ENCODE assay signal across 8 mouse cellular contexts in the genomic region with DNA sequence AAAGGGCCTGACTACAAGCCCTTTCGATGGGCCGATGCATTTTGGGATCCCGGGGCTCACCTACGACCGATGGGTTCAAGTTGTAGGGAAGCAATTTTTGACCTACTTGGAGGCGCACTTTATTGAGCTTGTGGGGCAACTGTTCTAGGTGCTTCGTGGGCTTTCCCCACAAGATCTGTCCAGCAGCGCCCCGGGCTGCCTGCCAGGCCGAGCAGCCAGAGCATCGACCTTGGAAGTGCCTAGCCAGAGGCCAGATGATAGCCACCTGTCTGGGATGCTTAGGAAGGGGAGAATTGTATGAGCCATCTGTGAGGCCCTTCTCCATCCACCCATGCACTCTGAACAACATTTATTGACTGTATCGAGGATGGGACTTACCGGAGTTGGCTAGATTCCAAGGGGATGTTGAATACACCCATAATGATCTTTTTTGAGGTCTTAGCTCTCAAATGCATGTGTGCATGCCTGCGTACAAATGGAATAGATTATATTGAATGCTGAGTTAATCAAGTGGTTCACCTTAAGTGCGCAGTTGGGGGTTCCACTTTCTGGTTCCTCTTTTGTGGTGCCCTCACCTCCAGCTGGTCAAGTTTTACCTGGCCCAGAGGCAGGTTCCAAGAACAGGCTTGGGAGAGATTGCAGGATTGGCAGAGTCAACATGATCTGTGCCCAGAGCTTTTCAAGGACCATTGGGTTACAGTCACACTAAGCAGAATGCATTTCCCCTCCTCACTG. TPM values are rescaled to one million over a fixed set of nuclear protein-coding genes. Genes with fewer than 3 reads are reported as not detected.
DNase-seq lines count a peak whose midpoint lies in the region; ATAC-seq and TF ChIP-seq lines count a peak whose summit lies in the region.

No protein-coding gene starts in this region.

- peak overlapping the region; percentile 70 to 82 for H3K4me3 ChIP-seq in ES-E14 (ENCODE audit: insufficient read depth in 1 of 2, low read depth in 1 of 2, low read length in 2 of 2, poor library complexity in 1 of 2, severe bottlenecking in 1 of 2)
- peak overlapping the region; percentile 77 for H3K4me3 ChIP-seq in embryonic facial prominence, embryonic 10.5 days
- peak overlapping the region; percentile 78 for H3K4me3 ChIP-seq in heart, postnatal 0 days (ENCODE audit: low read depth, low read length)
- peak overlapping the region; percentile 70 for H3K4me3 ChIP-seq in midbrain, embryonic 16.5 days (ENCODE audit: low read depth, low read length)

- TF ChIP-seq EP300 in heart, postnatal 0 days (IDR thresholded peaks at IDR 0.05; ENCODE audit: low read depth) = no peak

- peaks cover 19 to 32% of the 10 kb centered on the region in 2 experiments for H3K4me1 ChIP-seq in ES-E14 (ENCODE audit: control insufficient read depth in 2 of 2, insufficient read depth in 2 of 2, low read length in 2 of 2, poor library complexity in 1 of 2)
- peaks cover 63% of the 10 kb centered on the region for H3K4me1 ChIP-seq in embryonic facial prominence, embryonic 10.5 days
- H3K4me1 ChIP-seq in heart, postnatal 0 days (ENCODE audit: control insufficient read depth, insufficient read depth) = peaks cover 34% of the 10 kb centered on the region
- H3K4me1 ChIP-seq in midbrain, embryonic 16.5 days (ENCODE audit: control insufficient read depth, insufficient read depth, low read length) = peaks cover 36% of the 10 kb centered on the region

- in situ Hi-C loops in ES-E14 (cut with MboI; ENCODE audit: low sequenced_read_pairs in 2 of 2, unreplicated experiment in 2 of 2) = no loop called here

- 22% methylated on average over 15 of the region's 15 CpGs for WGBS in embryonic facial prominence, embryonic 10.5 days
- 18% methylated on average over 15 of the region's 15 CpGs for WGBS in heart, postnatal 0 days
- 14% methylated on average over 15 of the region's 15 CpGs for WGBS in midbrain, embryonic 16.5 days

- no peak overlapping the region for H3K27ac ChIP-seq in ES-E14 (ENCODE audit: insufficient read depth, low read depth, low read length, poor library complexity, severe bottlenecking)
- peak overlapping the region; percentile 86 for H3K27ac ChIP-seq in embryonic facial prominence, embryonic 10.5 days (replicated peaks)
- H3K27ac ChIP-seq in heart, postnatal 0 days (ENCODE audit: low read depth) = peak overlapping the region; percentile 69
- H3K27ac ChIP-seq in midbrain, embryonic 16.5 days (ENCODE audit: low read length) = peak overlapping the region; percentile 83

- H3K27me3 ChIP-seq in embryonic facial prominence, embryonic 10.5 days (replicated peaks; ENCODE audit: low read depth, poor library complexity, severe bottlenecking) = no peaks in the 10 kb centered on the region
- H3K27me3 ChIP-seq in heart, postnatal 0 days (ENCODE audit: control insufficient read depth, insufficient read depth, low read length) = no peaks in the 10 kb centered on the region
- no peaks in the 10 kb centered on the region for H3K27me3 ChIP-seq in midbrain, embryonic 16.5 days (ENCODE audit: control insufficient read depth, insufficient read depth, low read depth, low read length)

- TF ChIP-seq CTCF in heart, postnatal 0 days (IDR thresholded peaks at IDR 0.05; ENCODE audit: low read depth) = no peak

- H3K36me3 ChIP-seq in ES-E14 (ENCODE audit: control insufficient read depth, insufficient read depth, low read length, poor library complexity, severe bottlenecking) = no peaks in the 10 kb centered on the region
- peaks cover 5% of the 10 kb centered on the region for H3K36me3 ChIP-seq in embryonic facial prominence, embryonic 10.5 days (replicated peaks)
- no peaks in the 10 kb centered on the region for H3K36me3 ChIP-seq in heart, postnatal 0 days (replicated peaks; ENCODE audit: control insufficient read depth, insufficient read depth, low read length)
- no peaks in the 10 kb centered on the region for H3K36me3 ChIP-seq in midbrain, embryonic 16.5 days (ENCODE audit: control insufficient read depth, insufficient read depth, low read length)

- H3K9me3 ChIP-seq in ES-E14 (ENCODE audit: control insufficient read depth, insufficient read depth, low read depth, low read length) = no peaks in the 10 kb centered on the region
- H3K9me3 ChIP-seq in embryonic facial prominence, embryonic 10.5 days = no peaks in the 10 kb centered on the region
- no peaks in the 10 kb centered on the region for H3K9me3 ChIP-seq in heart, postnatal 0 days (replicated peaks; ENCODE audit: control insufficient read depth, low read length)
- H3K9me3 ChIP-seq in midbrain, embryonic 16.5 days (replicated peaks; ENCODE audit: control insufficient read depth, low read length, poor library complexity, severe bottlenecking) = no peaks in the 10 kb centered on the region

- DNase-seq in 3T3-L1 (ENCODE audit: low read depth, low spot score) (peak; percentile 54), ES-E14 (ENCODE audit: low read depth, low spot score) (no peak)
- DNase-seq in embryonic facial prominence, embryonic 10.5 days (ENCODE audit: low spot score) = no peak
- DNase-seq in heart, postnatal 0 days (ENCODE audit: low spot score) = no peak
- DNase-seq in kidney, postnatal 36 days = peak; percentile 58 to 83
- no peak for DNase-seq in thymus, postnatal 14 days
- no peak for DNase-seq in layer of hippocampus, adult 8-10 months (ENCODE audit: low spot score in 2 of 2)

- H3K4me2 ChIP-seq in heart, postnatal 0 days (ENCODE audit: low read depth, low read length) = peak overlapping the region; percentile 84
- peak overlapping the region; percentile 93 for H3K4me2 ChIP-seq in midbrain, embryonic 16.5 days (ENCODE audit: low read length)

- ATAC-seq in heart, postnatal 0 days (ENCODE audit: insufficient read depth, low read depth) = no peak
- no peak for ATAC-seq in midbrain, embryonic 16.5 days

- H3K9ac ChIP-seq in ES-E14 (ENCODE audit: insufficient read depth, low read depth, low read length, poor library complexity, severe bottlenecking) = peak overlapping the region; percentile 78
- H3K9ac ChIP-seq in heart, postnatal 0 days (replicated peaks; ENCODE audit: low read depth, low read length) = peak overlapping the region; percentile 75
- H3K9ac ChIP-seq in midbrain, embryonic 16.5 days (ENCODE audit: low read depth, low read length) = peak overlapping the region; percentile 93

TF ChIP-seq in ES-E14, 5 proteins besides CTCF, POLR2A, EP300 and RAD21:
- TF ChIP-seq HCFC1 (IDR thresholded peaks at IDR 0.05; ENCODE audit: borderline replicate concordance, insufficient read depth, low read length) (no peak), CHD2 (IDR thresholded peaks at IDR 0.05; ENCODE audit: low read depth, low read length) (no peak), MAFK (IDR thresholded peaks at IDR 0.05; ENCODE audit: insufficient read depth, low read depth, low read length) (no peak)

RNA-seq across cellular contexts. Expression of a gene that starts 0.9 kb away (rescaled TPM):
- 58.9 and 61.9 TPM in 2 replicates for total RNA-seq in ES-E14 (2012; rRNA removed)
- polyA plus RNA-seq in embryonic facial prominence, embryonic 10.5 days (2016; fragmentation: Nextera tagmentation; extraction: Ambion mirVana) = 8.7 TPM in 2 replicates
- total RNA-seq in heart, postnatal 0 days (2014; rRNA removed; ENCODE audit: low replicate concordance) = 14.5 and 16.6 TPM in 2 replicates
- 3.4 and 4.2 TPM in 2 replicates for polyA plus RNA-seq in heart, postnatal 0 days (2015; fragmentation: Nextera tagmentation; extraction: Ambion mirVana)
- 18.7 and 19.3 TPM in 2 replicates for polyA plus RNA-seq in midbrain, embryonic 16.5 days (2015; fragmentation: Nextera tagmentation; extraction: Ambion mirVana)
- total RNA-seq in layer of hippocampus, adult 8-10 months (2022) = 10 to 100 TPM; 66.3 to 80.7 (median 73.3) TPM

Comparison
In these comparisons a context has a peak if more than half of its experiments do, and no peak if none do; other contexts are left out.
1. DNase-seq: peak in 3T3-L1 (single experiment) and kidney, postnatal 36 days (2 of 2); none in ES-E14 (single experiment), embryonic facial prominence, embryonic 10.5 days (single experiment), heart, postnatal 0 days (single experiment), thymus, postnatal 14 days (single experiment) and layer of hippocampus, adult 8-10 months (0 of 2).
2. Peak in every context shown above with its lines, with median percentiles within 50 percentile points of each other: H3K4me3 ChIP-seq and H3K9ac ChIP-seq.